Mouse (Mus musculus) embryonic facial prominence, embryonic 10.5 days (tissue): ENCODE measurements at regions not wholly inside any gene's neighbourhood (a gene's known extent, or its start where the extent isn't known, plus 50 kb on each side); places are given as distances from the start of the nearest gene placed in this dataset.

ENCODE experiments used
- DNase-seq: peaks from one replicate; pipeline ENCODE4 v3.0.0-alpha.2; 2017; ENCODE audit warnings: low spot score
- H3K27ac ChIP-seq: fragments of 300-500 bp; sonication (generic); replicated peaks from 2 replicates; pipeline ENCODE4 v1.5.1; 2016; ENCODE audit warnings: mild to moderate bottlenecking
- H3K27me3 ChIP-seq: fragments of 300-500 bp; sonication (generic); replicated peaks from 2 replicates; pipeline ENCODE4 v1.6.1; 2016; ENCODE audit warnings: low read depth, mild to moderate bottlenecking; ENCODE audit not compliant: poor library complexity, severe bottlenecking
- H3K36me3 ChIP-seq: fragments of 300-500 bp; sonication (generic); replicated peaks from 2 replicates; pipeline ENCODE4 v1.6.1; 2016; ENCODE audit warnings: mild to moderate bottlenecking, moderate library complexity
- H3K4me1 ChIP-seq: fragments of 300-500 bp; sonication (generic); 2 replicates; pipeline ENCODE4 v1.6.1; 2016
- H3K4me3 ChIP-seq: fragments of 300-500 bp; sonication (generic); 2 replicates; pipeline ENCODE4 v1.5.1; 2016; ENCODE audit warnings: mild to moderate bottlenecking, moderate library complexity
- H3K9me3 ChIP-seq: fragments of 300-500 bp; sonication (generic); 2 replicates; pipeline ENCODE4 v1.6.1; 2016; ENCODE audit warnings: mild to moderate bottlenecking
- WGBS: fragments of 180-500 bp; shearing (Covaris S2); methylation state at CpG from one replicate; pipeline ENCODE4 v1.1.7; 2016; 5-methylcytosine and 5-hydroxymethylcytosine counted together

- no peak overlapping the region for H3K27ac ChIP-seq
- H3K4me1 ChIP-seq, result peaks cover 8% of the 10 kb centered on the region
- no peak for DNase-seq
- H3K27me3 ChIP-seq, result no peaks in the 10 kb centered on the region
- WGBS, result 60% methylated on average over 9 of the region's 9 CpGs
- H3K9me3 ChIP-seq, result 0 out of 2 replicates have a peak, but pooled peaks cover 5% of the 10 kb centered on the region
- H3K4me3 ChIP-seq, result no peak overlapping the region
- H3K36me3 ChIP-seq, result no peaks in the 10 kb centered on the region
These were observed 244.0 kb downstream of the Gm19410 start for GRCm38 (mm10) chr8:36009565-36009964.

DNA sequence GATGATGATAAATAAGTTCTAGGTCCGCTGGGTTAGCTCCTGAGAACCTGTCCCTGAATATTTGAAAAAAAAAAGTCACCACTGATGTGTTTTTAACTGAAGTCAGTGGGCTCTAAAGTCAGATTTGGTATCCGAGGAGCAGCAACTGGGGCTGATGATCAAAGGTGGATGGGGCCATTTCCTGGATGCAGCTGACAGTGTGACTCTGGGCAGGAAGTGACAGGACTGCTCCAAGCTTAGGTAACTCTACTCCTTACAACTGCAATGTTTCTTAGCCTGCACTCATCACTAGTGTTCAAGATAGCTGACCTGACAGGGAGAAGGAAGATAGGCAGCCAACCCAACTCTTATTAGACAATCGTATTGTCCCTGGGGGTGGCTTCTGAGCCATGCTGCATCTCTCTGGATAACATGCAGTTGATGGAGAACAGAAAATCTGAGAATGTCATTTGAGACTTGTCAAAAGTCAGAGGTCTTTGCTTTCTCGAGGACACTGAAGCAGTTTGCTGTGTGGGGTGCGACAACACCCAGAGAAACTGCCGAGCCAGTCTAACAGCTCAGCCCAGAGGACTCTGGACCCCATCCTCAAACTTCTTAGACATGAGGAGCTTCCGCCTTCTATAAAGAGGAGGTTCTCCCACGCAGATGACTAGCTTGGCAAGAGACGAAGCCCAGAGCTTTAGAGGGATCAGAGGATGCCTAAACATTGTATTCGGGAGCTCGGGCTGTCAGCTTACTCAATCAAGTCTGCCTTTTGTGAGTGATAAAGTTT, 245.0 kb downstream of the Gm19410 start:
- no peak overlapping the region for H3K4me3 ChIP-seq
- 77% methylated on average over 11 of the region's 11 CpGs for WGBS
- H3K4me1 ChIP-seq, result peaks cover 8% of the 10 kb centered on the region
- no peak overlapping the region for H3K27ac ChIP-seq
- no peak for DNase-seq
- H3K27me3 ChIP-seq, result no peaks in the 10 kb centered on the region
- 0 out of 2 replicates have a peak, but pooled peaks cover 5% of the 10 kb centered on the region for H3K9me3 ChIP-seq
- no peaks in the 10 kb centered on the region for H3K36me3 ChIP-seq

- Histone ChIP-seq H3K27ac (no peak overlapping the region), H3K27me3 (no peaks in the 10 kb centered on the region), H3K36me3 (no peaks in the 10 kb centered on the region), H3K4me3 (no peak overlapping the region), H3K4me1 (peaks cover 4% of the 10 kb centered on the region; the same call in 1 of the 2 replicates), H3K9me3 (no peaks in the 10 kb centered on the region)
- DNase-seq, result no peak
- 85% methylated on average over 8 of the region's 8 CpGs for WGBS
These were observed 249.3 kb downstream of the Gm19410 start for GRCm38 (mm10) chr8:36014862-36015261.

- no peaks in the 10 kb centered on the region for H3K27me3 ChIP-seq
- H3K36me3 ChIP-seq, result no peaks in the 10 kb centered on the region
- H3K4me3 ChIP-seq, result no peak overlapping the region
- WGBS, result 92% methylated on average over 20 of the region's 20 CpGs
- H3K9me3 ChIP-seq, result no peaks in the 10 kb centered on the region
- H3K4me1 ChIP-seq, result peaks cover 4% of the 10 kb centered on the region; the same call in 1 of the 2 replicates
- DNase-seq, result no peak
- H3K27ac ChIP-seq, result no peak overlapping the region
These were observed 250.9 kb downstream of the Gm19410 start for GRCm38 (mm10) chr8:36016321-36017114.

DNA sequence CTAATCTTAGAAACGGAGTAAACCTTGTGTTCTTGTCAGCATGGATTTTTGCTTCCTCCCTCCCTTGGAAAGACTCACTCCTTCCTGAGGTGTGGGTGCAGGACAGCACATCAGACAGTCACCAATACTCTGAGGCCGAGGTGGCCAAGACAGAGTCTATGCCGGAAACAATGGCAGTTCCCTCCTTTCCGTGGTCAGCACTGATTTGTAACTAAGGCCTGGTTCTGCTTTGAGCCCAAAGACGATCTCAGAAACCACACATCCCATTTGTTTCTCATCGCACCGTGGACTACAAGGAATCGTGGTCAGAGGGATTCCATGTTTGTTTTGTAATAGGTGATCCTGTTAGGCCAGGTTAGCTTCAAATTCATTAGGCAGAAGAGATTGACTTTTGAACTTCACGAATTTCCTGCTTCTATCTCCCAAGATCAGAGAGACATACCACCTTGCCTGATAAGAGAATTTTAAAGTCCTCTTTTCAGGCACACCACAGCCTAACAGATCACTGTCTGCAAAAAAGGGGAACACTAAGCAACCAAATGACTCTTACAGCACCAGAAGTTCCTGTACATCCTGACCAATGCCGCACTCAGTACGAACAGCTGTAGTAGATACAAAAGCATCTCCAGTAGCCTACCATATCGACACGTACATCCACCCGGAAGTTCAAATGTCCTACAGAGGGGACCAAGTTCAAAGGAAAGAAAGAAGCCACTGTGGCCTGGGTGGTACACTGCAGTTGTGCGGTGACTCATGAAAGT, 253.6 kb downstream of the Gm19410 start:
- WGBS, result 85% methylated on average over 15 of the region's 15 CpGs
- no peaks in the 10 kb centered on the region for H3K36me3 ChIP-seq
- no peaks in the 10 kb centered on the region for H3K27me3 ChIP-seq
- H3K4me1 ChIP-seq, result peaks cover 2% of the 10 kb centered on the region; the same call in 1 of the 2 replicates
- no peaks in the 10 kb centered on the region for H3K9me3 ChIP-seq
- DNase-seq, result no peak
- H3K4me3 ChIP-seq, result no peak overlapping the region
- H3K27ac ChIP-seq, result no peak overlapping the region

DNA sequence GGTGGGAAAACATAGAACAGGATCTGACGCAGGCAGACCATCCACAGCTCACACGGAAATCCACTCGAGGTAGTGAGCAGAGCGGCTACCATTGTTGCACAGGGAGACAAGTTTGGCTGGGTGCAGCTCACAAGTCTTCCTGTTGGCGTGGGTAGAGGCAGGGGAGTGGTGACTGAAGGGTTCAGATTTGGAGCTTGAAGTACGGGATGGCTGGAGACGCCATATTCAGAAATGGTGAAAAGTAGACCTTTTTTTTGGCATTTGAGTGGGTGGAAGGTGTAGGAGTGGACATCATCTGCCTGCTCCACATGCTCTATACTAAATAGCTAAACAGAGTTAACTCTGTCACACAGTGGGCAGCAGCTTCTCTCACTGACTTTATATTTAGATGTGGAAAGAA, 254.3 kb downstream of the Gm19410 start:
- Histone ChIP-seq H3K4me1 (no peaks in the 10 kb centered on the region; the same call in 1 of the 2 replicates), H3K9me3 (no peaks in the 10 kb centered on the region), H3K27ac (no peak overlapping the region), H3K27me3 (no peaks in the 10 kb centered on the region), H3K4me3 (no peak overlapping the region), H3K36me3 (no peaks in the 10 kb centered on the region)
- WGBS, result 92% methylated on average over 7 of the region's 7 CpGs
- no peak for DNase-seq

GRCm38 (mm10) chr8:36027586-36027985, 262.0 kb downstream of the Gm19410 start:
- H3K36me3 ChIP-seq, result no peaks in the 10 kb centered on the region
- 89% methylated on average over 11 of the region's 11 CpGs for WGBS
- no peak overlapping the region for H3K27ac ChIP-seq
- peaks cover 21% of the 10 kb centered on the region for H3K4me1 ChIP-seq
- no peaks in the 10 kb centered on the region for H3K9me3 ChIP-seq
- no peak overlapping the region for H3K4me3 ChIP-seq
- no peaks in the 10 kb centered on the region for H3K27me3 ChIP-seq
- DNase-seq, result no peak

GRCm38 (mm10) chr8:36028121-36028955, 262.7 kb downstream of the Gm19410 start:
- H3K27ac ChIP-seq, result no peak overlapping the region
- H3K36me3 ChIP-seq, result no peaks in the 10 kb centered on the region
- peaks cover 21% of the 10 kb centered on the region for H3K4me1 ChIP-seq
- H3K27me3 ChIP-seq, result no peaks in the 10 kb centered on the region
- H3K9me3 ChIP-seq, result no peaks in the 10 kb centered on the region
- no peak for DNase-seq
- WGBS, result 88% methylated on average over 9 of the region's 9 CpGs
- H3K4me3 ChIP-seq, result no peak overlapping the region

GRCm38 (mm10) chr8:36029445-36029844, 263.9 kb downstream of the Gm19410 start:
- Histone ChIP-seq H3K36me3 (no peaks in the 10 kb centered on the region), H3K9me3 (no peaks in the 10 kb centered on the region), H3K4me1 (peaks cover 21% of the 10 kb centered on the region), H3K27me3 (no peaks in the 10 kb centered on the region), H3K4me3 (no peak overlapping the region), H3K27ac (no peak overlapping the region)
- WGBS, result 80% methylated on average over 2 of the region's 2 CpGs
- DNase-seq, result no peak

DNA sequence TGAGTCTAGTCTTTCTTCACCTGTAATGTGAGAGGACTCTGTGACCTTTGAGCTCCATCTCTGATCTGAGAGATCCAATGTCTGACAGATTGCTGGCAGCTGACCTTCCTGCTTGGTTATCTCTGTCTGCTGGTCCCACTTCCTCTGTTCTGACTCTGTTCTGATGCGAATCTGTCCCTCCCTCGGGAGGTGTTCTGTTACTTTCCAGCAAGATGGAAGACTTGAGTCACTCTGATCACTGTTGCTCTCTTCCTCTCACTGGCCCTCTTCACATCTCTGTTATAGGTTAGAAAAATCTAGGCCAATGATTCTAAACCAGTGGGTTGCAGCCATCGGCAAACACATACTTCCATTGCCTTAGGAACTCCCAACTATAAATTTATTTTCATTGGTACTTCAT, 264.6 kb downstream of the Gm19410 start:
- peaks cover 21% of the 10 kb centered on the region for H3K4me1 ChIP-seq
- H3K27ac ChIP-seq, result no peak overlapping the region
- DNase-seq, result no peak
- H3K27me3 ChIP-seq, result no peaks in the 10 kb centered on the region
- no peaks in the 10 kb centered on the region for H3K36me3 ChIP-seq
- no peaks in the 10 kb centered on the region for H3K9me3 ChIP-seq
- no peak overlapping the region for H3K4me3 ChIP-seq
- 55% methylated on average over 3 of the region's 3 CpGs for WGBS

DNA sequence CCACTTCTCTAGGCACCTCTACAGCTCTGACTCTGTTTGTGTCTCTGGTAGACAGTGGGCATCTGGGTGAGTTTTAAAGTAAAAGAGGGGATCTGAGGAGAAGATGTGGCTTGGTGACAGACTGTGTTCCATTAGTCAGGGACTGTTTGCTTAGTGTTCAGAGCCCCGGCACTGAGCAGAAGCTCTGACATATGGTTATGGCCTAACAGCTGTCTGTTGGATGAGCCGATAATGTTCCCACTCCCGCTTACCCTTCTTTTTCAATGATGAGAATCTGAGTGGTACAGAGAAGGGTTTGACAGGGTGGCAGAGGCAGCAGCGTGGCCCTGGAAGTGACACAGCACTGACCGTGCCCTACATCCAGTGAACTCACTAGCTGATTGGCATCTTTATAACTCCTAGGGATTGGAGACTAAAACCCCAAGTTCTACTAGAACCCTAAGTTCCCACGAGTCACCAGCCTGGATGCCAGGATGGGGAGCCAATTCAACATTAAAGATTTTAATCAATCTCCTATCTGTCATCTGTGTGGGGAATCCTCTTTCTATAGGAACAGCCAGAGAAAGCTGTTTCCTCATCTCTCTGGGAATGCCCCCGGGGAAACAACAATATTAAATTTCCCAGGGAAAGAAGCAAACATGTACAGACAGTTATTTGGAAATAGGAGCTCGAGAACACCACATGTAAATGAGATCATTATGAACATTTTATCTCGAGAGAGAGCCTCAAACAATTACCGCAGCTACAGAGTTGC, 266.6 kb downstream of the Gm19410 start:
- DNase-seq, result no peak
- no peaks in the 10 kb centered on the region for H3K27me3 ChIP-seq
- H3K9me3 ChIP-seq, result no peaks in the 10 kb centered on the region
- no peaks in the 10 kb centered on the region for H3K36me3 ChIP-seq
- peaks cover 13% of the 10 kb centered on the region for H3K4me1 ChIP-seq
- H3K27ac ChIP-seq, result no peak overlapping the region
- 84% methylated on average over 10 of the region's 10 CpGs for WGBS
- no peak overlapping the region for H3K4me3 ChIP-seq
